ENCODE assay signal across 29 mouse cellular contexts in the genomic region with DNA sequence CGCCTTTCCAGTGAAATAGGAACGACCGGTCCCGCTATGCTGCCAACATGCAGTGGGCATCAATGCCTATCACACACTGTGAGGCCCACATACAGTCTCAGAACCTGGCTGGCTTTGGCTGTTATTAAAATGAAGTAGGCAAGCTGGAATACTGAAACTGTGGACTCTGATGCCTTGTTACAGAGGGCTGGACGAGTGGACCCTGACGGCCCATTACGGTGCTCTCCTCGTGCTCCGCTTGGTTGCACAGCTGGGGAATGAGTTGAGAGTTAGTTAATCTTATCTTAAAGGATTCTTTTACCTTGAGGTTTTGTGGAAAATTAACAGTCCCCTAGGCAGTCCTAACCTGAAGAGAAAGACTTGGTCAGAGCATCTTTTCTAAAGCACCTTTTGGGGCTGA.
DNase-seq lines count a peak whose midpoint lies in the region; ATAC-seq and TF ChIP-seq lines count a peak whose summit lies in the region.
"Had no signal": no experiment of that assay in that cellular context is flagged by ENCODE, and none has a peak within 500 bp of the region (broad histone marks: within the 10 kb centered on the region; RNA-seq: fewer than 3 reads in every experiment).

No protein-coding gene starts in this region.

- H3K4me3 ChIP-seq in kidney, adult 2 months (ENCODE audit: insufficient read depth, low read depth, low read length), result no peak overlapping the region
- H3K4me3 ChIP-seq in kidney, embryonic 16.5 days (ENCODE audit: low read length), result no peak overlapping the region
- H3K4me3 ChIP-seq: erythroblast, embryonic 14.5 days; layer of hippocampus, adult 2 months; limb, embryonic 10.5 days; limb, embryonic 15.5 days; stomach, embryonic 15.5 days had no signal

- H3K36me3 ChIP-seq in kidney, adult 2 months (ENCODE audit: control insufficient read depth, insufficient read depth, low read length), result no peaks in the 10 kb centered on the region; the same call in 1 of the 2 replicates
- peaks cover 11% of the 10 kb centered on the region; the same call in 1 of the 2 replicates for H3K36me3 ChIP-seq in kidney, embryonic 16.5 days (ENCODE audit: insufficient read depth, low read length)
- H3K36me3 ChIP-seq: limb, embryonic 10.5 days; limb, embryonic 15.5 days; stomach, embryonic 15.5 days had no signal

- no peak for TF ChIP-seq POLR2A in kidney, adult 2 months (IDR thresholded peaks at IDR 0.05; ENCODE audit: low read depth, low read length)

- peak; percentile 27 to 30 for DNase-seq in cerebellum, postnatal 10 days
- DNase-seq in kidney, adult 2 months, result peak; percentile 91
- peak; percentile 78 to 88 for DNase-seq in kidney, postnatal 36 days
- DNase-seq in gastrocnemius, adult 18-20 months (ENCODE audit: low spot score), result no peak
- no peak for DNase-seq in lung, postnatal 4 days
- no peak for DNase-seq in ovary, postnatal 14 days (ENCODE audit: low spot score)
- DNase-seq: adrenal gland, adult 8-10 months; cerebellum, adult 11 months; cerebellum, adult 9-11 months; gastrocnemius, postnatal 14 days; heart, postnatal 14 days; lung, adult 2 months; lung, postnatal 10 days; midbrain, embryonic 14.5 days; retina, postnatal 1 day; right cerebral cortex, postnatal 14 days; thymus, adult 2 months; thymus, postnatal 36 days had no signal

- TF ChIP-seq CTCF in kidney, adult 2 months (conservative IDR thresholded peaks at IDR 0.05; ENCODE audit: insufficient read depth, insufficient read length, low read depth, low read length), result no peak

- no peaks in the 10 kb centered on the region for H3K27me3 ChIP-seq in kidney, adult 2 months (replicated peaks; ENCODE audit: control insufficient read depth, insufficient read depth, low read length)
- no peaks in the 10 kb centered on the region for H3K27me3 ChIP-seq in kidney, embryonic 16.5 days (ENCODE audit: insufficient read depth, low read length)
- H3K27me3 ChIP-seq: CH12.LX; limb, embryonic 15.5 days; stomach, embryonic 15.5 days had no signal

- peak overlapping the region; percentile 86 for H3K27ac ChIP-seq in kidney, adult 2 months (ENCODE audit: insufficient read depth, low read depth, low read length)
- H3K27ac ChIP-seq in kidney, embryonic 16.5 days (ENCODE audit: low read length), result peak overlapping the region; percentile 63; the same call in 1 of the 2 replicates
- H3K27ac ChIP-seq: layer of hippocampus, adult 2 months; limb, embryonic 10.5 days; limb, embryonic 15.5 days; liver, embryonic 14.5 days; stomach, embryonic 15.5 days had no signal

- 40% methylated on average over 9 of the region's 9 CpGs for WGBS in kidney, adult 2 months
- WGBS in kidney, embryonic 16.5 days, result 62% methylated on average over 9 of the region's 9 CpGs

- no peak overlapping the region for H3K9ac ChIP-seq in kidney, embryonic 16.5 days (replicated peaks; ENCODE audit: low read length)
- H3K9ac ChIP-seq: limb, embryonic 15.5 days; liver, embryonic 14.5 days; stomach, embryonic 15.5 days had no signal

- H3K9me3 ChIP-seq in kidney, embryonic 16.5 days (ENCODE audit: low read length), result no peaks in the 10 kb centered on the region
- H3K9me3 ChIP-seq: limb, embryonic 10.5 days; limb, embryonic 15.5 days; stomach, embryonic 15.5 days had no signal

- peaks cover 21% of the 10 kb centered on the region for H3K4me1 ChIP-seq in kidney, adult 2 months (ENCODE audit: control insufficient read depth, insufficient read depth, low read length)
- peaks cover 11% of the 10 kb centered on the region for H3K4me1 ChIP-seq in kidney, embryonic 16.5 days (ENCODE audit: insufficient read depth, low read length)
- H3K4me1 ChIP-seq: limb, embryonic 10.5 days; limb, embryonic 15.5 days; stomach, embryonic 15.5 days had no signal

- no peak overlapping the region for H3K4me2 ChIP-seq in kidney, embryonic 16.5 days (replicated peaks; ENCODE audit: low read depth, low read length)
- H3K4me2 ChIP-seq: limb, embryonic 15.5 days; stomach, embryonic 15.5 days had no signal

- ATAC-seq in cerebellum, adult (ENCODE audit: insufficient number of reproducible peaks, low FRiP score, low TSS enrichment), result no peak
- ATAC-seq in kidney, embryonic 16.5 days (ENCODE audit: low FRiP score, low TSS enrichment), result peak; percentile 93
- ATAC-seq: activated CD4-positive, CD25-positive, alpha-beta regulatory T cell, adult 4 months; intestine, embryonic 16.5 days had no signal

Comparison
In these comparisons a context has a peak if more than half of its experiments do, and no peak if none do; other contexts are left out.
1. DNase-seq: peak in cerebellum, postnatal 10 days (2 of 2), kidney, adult 2 months (single experiment) and kidney, postnatal 36 days (2 of 2); none in gastrocnemius, adult 18-20 months (single experiment), lung, postnatal 4 days (0 of 2) and ovary, postnatal 14 days (single experiment).